Mouse (Mus musculus) megakaryocyte, embryonic 14.5 days (primary cell): ENCODE data around the gene Lsg1. TPM values are rescaled to one million over a fixed set of nuclear protein-coding genes. Genes with fewer than 3 reads are reported as not detected.

Source experiments
- H3K27me3 ChIP-seq: replicated peaks from 2 replicates; pipeline ENCODE3; 2012; ENCODE audit warnings: inconsistent platforms
- H3K36me3 ChIP-seq: replicated peaks from 2 replicates; pipeline ENCODE3; 2012; ENCODE audit warnings: low read length, inconsistent platforms, mixed read lengths
- H3K4me1 ChIP-seq: 2 replicates; pipeline ENCODE4 v1.6.1; 2012; ENCODE audit warnings: inconsistent platforms
- H3K4me3 ChIP-seq: replicated peaks from 2 replicates; pipeline ENCODE3; 2012; ENCODE audit warnings: moderate library complexity, mild to moderate bottlenecking, inconsistent platforms
- H3K9me3 ChIP-seq: 2 replicates; pipeline ENCODE4 v1.6.1; 2012; ENCODE audit warnings: inconsistent platforms
- FLI1 ChIP-seq: IDR thresholded peaks from 2 replicates; pipeline ENCODE4 v1.6.1; 2012; ENCODE audit warnings: low read length, inconsistent platforms, mixed read lengths
- GATA1 ChIP-seq: IDR thresholded peaks from 3 replicates; pipeline ENCODE4 v1.6.1; 2012; ENCODE audit warnings: mixed read lengths, low read length, inconsistent platforms, borderline replicate concordance
- polyA plus RNA-seq: library from polyadenylated mRNA; stranded (reverse); fragments of >175 nt; gene quantifications from 2 replicates; pipeline ENCODE4 v1.2.3, GENCODE M21; 2012; ENCODE audit warnings: low replicate concordance; ENCODE audit not compliant: insufficient read depth

The Lsg1 gene
- polyA plus RNA-seq, 1 experiment: 5.8 TPM

DNA sequence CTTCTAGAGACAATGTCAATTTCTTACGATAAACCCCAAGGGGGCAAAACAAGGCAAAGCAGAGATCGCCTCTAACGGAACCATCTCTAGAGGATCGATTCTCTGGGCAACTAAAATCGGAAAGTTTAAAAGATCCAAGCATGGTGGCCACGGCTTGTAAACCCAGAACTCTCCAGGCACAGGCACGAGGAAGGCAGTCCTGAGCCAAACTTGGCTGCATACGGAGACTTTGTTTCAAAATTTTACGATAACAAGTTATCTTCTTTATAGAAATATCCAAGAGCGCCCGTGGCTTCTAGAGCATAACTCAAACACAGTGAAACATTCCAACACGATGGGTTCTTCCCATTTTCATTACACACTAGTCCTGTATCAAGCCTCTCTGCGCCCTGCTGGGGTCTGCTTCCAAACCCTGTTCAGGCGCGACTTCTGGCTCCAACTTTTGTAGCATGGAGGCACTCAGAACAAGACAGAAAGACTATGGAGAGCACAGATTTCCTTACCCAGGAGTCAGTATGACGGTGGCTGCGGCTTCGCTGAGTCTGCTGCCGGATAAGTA is 378 bp downstream of the Lsg1 start:
- TF ChIP-seq GATA1 (no peak), FLI1 (no peak)
- Histone ChIP-seq H3K9me3 (no peaks in the 10 kb centered on the region), H3K27me3 (no peaks in the 10 kb centered on the region), H3K4me3 (peak overlapping the region; percentile 97), H3K36me3 (peaks cover 38% of the 10 kb centered on the region), H3K4me1 (peaks cover 38% of the 10 kb centered on the region)

DNA sequence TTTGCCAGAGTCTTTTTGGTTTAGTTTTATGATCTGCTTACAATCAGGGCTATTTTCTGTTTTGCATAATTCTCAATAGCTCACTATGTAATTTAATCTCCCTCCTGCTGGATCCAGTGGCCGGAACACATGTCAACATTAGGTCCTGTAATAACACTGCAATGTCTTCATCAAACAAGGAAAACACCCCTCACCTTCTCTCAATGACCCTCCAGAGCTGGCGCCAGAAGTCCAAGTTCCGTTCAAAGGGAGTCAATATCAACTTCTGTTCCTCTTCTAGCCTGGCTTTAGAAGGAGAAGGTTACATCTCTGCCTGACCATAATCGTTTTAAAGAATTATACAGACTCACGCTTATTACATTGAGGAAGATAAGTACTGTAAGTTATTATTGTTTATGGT is 6.6 kb downstream of the Lsg1 start:
- H3K27me3 ChIP-seq: no peaks in the 10 kb centered on the region
- peaks cover 100% of the 10 kb centered on the region for H3K36me3 ChIP-seq
- no peaks in the 10 kb centered on the region for H3K9me3 ChIP-seq
- peaks cover 22% of the 10 kb centered on the region for H3K4me1 ChIP-seq
- TF ChIP-seq GATA1 (no peak), FLI1 (no peak)
- no peak overlapping the region for H3K4me3 ChIP-seq

DNA sequence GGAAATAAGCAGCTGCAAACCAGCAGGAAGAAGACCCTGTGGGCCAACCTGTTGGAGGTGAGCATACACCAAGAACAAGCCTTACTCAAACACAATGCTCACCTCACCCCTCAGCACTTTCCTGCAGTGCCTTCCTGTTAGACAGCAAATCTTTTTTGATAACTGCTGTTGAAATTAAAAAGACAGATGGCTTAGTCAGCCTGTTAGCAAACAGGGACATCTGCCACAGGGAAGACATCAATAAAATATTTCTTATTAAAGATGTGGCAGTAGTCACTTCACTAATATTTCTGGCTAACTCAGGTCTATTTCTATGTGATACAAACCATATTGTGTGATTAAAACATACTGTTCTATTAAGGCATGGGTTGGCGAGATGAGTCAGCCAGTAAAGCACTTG is 11.0 kb downstream of the Lsg1 start:
- H3K36me3 ChIP-seq: peaks cover 100% of the 10 kb centered on the region
- H3K27me3 ChIP-seq: no peaks in the 10 kb centered on the region
- TF ChIP-seq FLI1 (no peak), GATA1 (no peak)
- peaks cover 38% of the 10 kb centered on the region for H3K4me1 ChIP-seq
- no peak overlapping the region for H3K4me3 ChIP-seq
- H3K9me3 ChIP-seq: no peaks in the 10 kb centered on the region

- Histone ChIP-seq H3K4me1 (peaks cover 40% of the 10 kb centered on the region), H3K36me3 (peaks cover 100% of the 10 kb centered on the region), H3K4me3 (peak overlapping the region; percentile 75), H3K27me3 (no peaks in the 10 kb centered on the region), H3K9me3 (no peaks in the 10 kb centered on the region)
- TF ChIP-seq FLI1 (no peak), GATA1 (no peak)
These were observed 11.6 kb downstream of the Lsg1 start for GRCm38 (mm10) chr16:30575815-30576214.

DNA sequence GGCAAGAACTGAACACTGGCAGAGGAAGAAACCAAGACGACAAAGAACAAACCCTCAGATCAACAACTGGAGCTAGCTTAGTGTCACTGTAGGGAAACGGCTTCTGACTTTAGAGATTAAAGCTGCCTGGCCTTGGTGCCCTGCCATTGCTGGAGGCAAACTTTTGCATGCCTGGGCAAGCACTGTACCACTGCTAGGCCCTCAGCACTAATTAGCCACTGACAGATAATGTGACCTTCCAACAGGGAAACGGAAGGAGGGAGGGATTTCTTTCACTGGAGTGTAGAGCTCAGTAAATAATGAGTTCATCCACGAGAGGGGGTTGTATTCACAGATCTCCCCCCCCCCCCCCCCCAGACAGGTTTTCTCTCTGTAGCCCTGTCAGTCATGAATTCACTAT is 15.2 kb downstream of the Lsg1 start:
- no peak for TF ChIP-seq FLI1
- TF ChIP-seq GATA1: no peak
- Histone ChIP-seq H3K9me3 (no peaks in the 10 kb centered on the region), H3K4me3 (no peak overlapping the region), H3K36me3 (peaks cover 99% of the 10 kb centered on the region), H3K27me3 (no peaks in the 10 kb centered on the region), H3K4me1 (peaks cover 40% of the 10 kb centered on the region)

DNA sequence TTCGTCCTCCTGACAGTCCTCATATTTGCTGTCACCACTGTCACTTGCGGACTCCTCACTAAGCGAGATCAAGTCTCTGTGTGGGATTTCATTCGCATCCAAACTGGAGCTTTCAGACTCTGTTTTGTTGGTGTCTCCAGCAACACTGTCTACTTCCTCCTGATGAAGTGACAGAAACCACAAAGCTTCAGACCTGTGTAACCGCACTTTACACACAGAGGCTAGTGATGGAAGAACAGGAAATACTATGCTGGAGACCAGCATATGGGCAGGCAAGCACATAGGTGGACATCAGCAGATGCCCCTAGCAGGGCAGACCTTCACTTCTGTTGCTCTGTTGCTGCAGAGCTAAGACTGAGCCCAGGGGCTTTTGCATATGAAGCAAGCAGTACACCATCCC is 16.0 kb downstream of the Lsg1 start:
- Histone ChIP-seq H3K4me3 (no peak overlapping the region), H3K27me3 (no peaks in the 10 kb centered on the region), H3K4me1 (peaks cover 31% of the 10 kb centered on the region), H3K9me3 (no peaks in the 10 kb centered on the region), H3K36me3 (peaks cover 99% of the 10 kb centered on the region)
- TF ChIP-seq GATA1 (no peak), FLI1 (no peak)

DNA sequence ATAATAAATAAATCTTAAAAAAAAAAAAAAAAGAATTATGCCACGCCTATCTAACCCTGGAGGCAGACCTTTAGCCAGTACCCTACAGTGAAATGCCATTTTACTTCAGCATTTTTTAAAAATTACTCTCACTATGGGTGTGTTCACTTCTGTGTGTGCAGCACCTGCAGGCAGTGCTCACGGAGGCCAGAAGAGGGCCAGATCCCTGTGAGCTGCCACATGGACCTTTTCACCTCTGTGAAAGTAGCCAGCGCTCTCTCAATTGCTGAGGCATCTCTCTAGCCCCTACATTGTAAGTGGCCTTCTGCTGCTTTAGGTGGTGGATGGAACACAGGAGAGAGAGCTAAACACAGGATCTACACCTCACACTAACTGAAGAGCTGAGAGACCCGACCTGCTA is 17.2 kb downstream of the Lsg1 start:
- peaks cover 98% of the 10 kb centered on the region for H3K36me3 ChIP-seq
- no peaks in the 10 kb centered on the region for H3K9me3 ChIP-seq
- H3K27me3 ChIP-seq: no peaks in the 10 kb centered on the region
- no peak overlapping the region for H3K4me3 ChIP-seq
- TF ChIP-seq FLI1: no peak
- no peak for TF ChIP-seq GATA1
- H3K4me1 ChIP-seq: peaks cover 19% of the 10 kb centered on the region

- no peaks in the 10 kb centered on the region for H3K27me3 ChIP-seq
- H3K4me3 ChIP-seq: no peak overlapping the region
- TF ChIP-seq FLI1 (no peak), GATA1 (no peak)
- no peaks in the 10 kb centered on the region for H3K9me3 ChIP-seq
- peaks cover 98% of the 10 kb centered on the region for H3K36me3 ChIP-seq
- H3K4me1 ChIP-seq: no peaks in the 10 kb centered on the region
These were observed 21.8 kb downstream of the Lsg1 start for GRCm38 (mm10) chr16:30565631-30566030.

GRCm38 (mm10) chr16:30560601-30561000 is 26.8 kb downstream of the Lsg1 start:
- Histone ChIP-seq H3K36me3 (peaks cover 86% of the 10 kb centered on the region), H3K4me1 (peaks cover 6% of the 10 kb centered on the region)
- TF ChIP-seq GATA1 (no peak), FLI1 (no peak)

DNA sequence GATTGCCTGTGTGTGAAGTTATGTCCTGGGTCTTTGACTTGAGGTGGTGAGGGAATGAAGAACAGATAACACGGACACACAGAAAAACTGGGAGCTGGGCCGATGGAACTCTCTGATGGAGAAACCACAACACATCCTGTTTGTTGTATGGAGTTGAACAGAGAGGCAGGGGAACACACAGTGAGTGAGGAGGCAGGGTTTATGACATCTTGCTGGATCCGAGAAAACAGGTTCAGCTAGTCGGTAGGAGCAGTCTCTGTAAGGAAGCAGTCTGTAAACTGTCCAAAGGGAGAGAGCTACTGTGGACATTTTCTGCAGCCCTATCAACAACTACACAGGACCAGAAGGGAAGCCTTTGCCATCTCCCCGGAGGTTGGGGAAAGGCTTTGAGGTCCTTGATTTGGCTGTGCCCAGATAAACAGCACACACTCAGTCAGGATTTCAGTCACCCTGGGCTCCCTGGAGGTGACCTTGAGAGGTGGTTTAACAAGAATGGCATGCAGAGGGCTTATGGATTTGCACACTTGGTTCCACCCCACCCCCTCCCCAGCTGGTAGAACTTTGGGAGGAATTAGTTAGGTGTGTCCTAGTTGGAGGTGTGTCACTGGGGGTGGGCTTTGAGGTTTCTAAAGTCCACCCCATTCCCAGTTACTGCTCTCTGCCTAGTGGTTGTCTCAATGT is 27.9 kb downstream of the Lsg1 start:
- peaks cover 74% of the 10 kb centered on the region for H3K36me3 ChIP-seq
- H3K4me3 ChIP-seq: no peak overlapping the region
- TF ChIP-seq FLI1 (no peak), GATA1 (no peak)

More at GRCm38 (mm10) chr16:30560601-30561000, 26.8 kb downstream of the Lsg1 start:
- Histone ChIP-seq H3K4me3 (no peak overlapping the region), H3K27me3 (no peaks in the 10 kb centered on the region), H3K9me3 (peaks cover 19% of the 10 kb centered on the region)

DNA sequence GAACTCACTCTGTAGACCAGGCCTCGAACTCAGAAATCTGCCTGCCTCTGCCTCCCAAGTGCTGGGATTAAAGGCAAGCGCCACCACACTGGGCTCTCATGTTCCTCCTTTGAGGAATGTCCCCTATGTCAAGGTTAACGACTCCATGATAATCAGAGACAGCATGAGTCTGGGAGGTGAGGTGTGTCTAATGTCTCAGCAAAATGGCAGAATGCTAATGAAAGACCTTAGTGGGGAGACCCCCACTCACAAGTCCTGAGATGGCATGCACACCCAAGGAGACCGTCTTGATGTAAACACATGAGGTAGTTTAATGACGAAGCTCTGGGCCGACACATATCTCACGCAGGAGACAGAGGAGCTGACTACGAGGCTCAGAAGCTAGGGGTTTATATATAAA is 33.3 kb downstream of the Lsg1 start:
- H3K9me3 ChIP-seq: peaks cover 36% of the 10 kb centered on the region
- peaks cover 26% of the 10 kb centered on the region for H3K4me1 ChIP-seq
- peaks cover 43% of the 10 kb centered on the region for H3K27me3 ChIP-seq
- TF ChIP-seq FLI1: no peak
- H3K36me3 ChIP-seq: peaks cover 21% of the 10 kb centered on the region
- no peak overlapping the region for H3K4me3 ChIP-seq

More for the DNA sequence above, 27.9 kb downstream of the Lsg1 start:
- H3K4me1 ChIP-seq: peaks cover 6% of the 10 kb centered on the region
- no peaks in the 10 kb centered on the region for H3K27me3 ChIP-seq
- peaks cover 29% of the 10 kb centered on the region for H3K9me3 ChIP-seq
